Mouse (Mus musculus) MEL (cell line): Measurements from ENCODE around the gene Acvr1. TPM values are rescaled to one million over a fixed set of nuclear protein-coding genes. Genes with fewer than 3 reads are reported as not detected.

Source experiments
- DNase-seq: peaks from one replicate; pipeline ENCODE4 v3.0.0; 2011; ENCODE audit warnings: low read depth, low spot score
- H3K27ac ChIP-seq: 2 replicates; pipeline ENCODE4 v1.5.1; 2012; ENCODE audit warnings: low read depth, mild to moderate bottlenecking, control low read depth, low read length, moderate library complexity; ENCODE audit not compliant: control insufficient read depth
- H3K27me3 ChIP-seq, 2 experiments: fragments of 150-350 bp in 1 of 2; sonication (generic) in 1 of 2; 2 replicates each; pipeline ENCODE4 v1.6.1; 2012; ENCODE audit warnings: low read length in 2 of 2, mild to moderate bottlenecking in 2 of 2, improper control_type of control experiment in 1 of 2, moderate library complexity in 1 of 2; ENCODE audit not compliant: insufficient read depth in 2 of 2, control insufficient read depth in 1 of 2
- H3K36me3 ChIP-seq, 2 experiments: 2 replicates each; pipeline ENCODE4 v1.6.1; 2012 to 2014; ENCODE audit warnings: low read length in 2 of 2, improper control_type of control experiment in 1 of 2, inconsistent platforms in 1 of 2, mild to moderate bottlenecking in 1 of 2; ENCODE audit not compliant: insufficient read depth in 2 of 2, control insufficient read depth in 1 of 2
- H3K4me1 ChIP-seq, 2 experiments: fragments of 150-350 bp in 1 of 2; sonication (generic) in 1 of 2; 2 replicates each; pipeline ENCODE4 v1.6.1; 2012; ENCODE audit warnings: low read length in 2 of 2, improper control_type of control experiment in 1 of 2, mild to moderate bottlenecking in 1 of 2; ENCODE audit not compliant: insufficient read depth in 2 of 2, control insufficient read depth in 1 of 2
- H3K4me3 ChIP-seq, 2 experiments: fragments of 150-350 bp in 1 of 2; sonication (generic) in 1 of 2; 2 replicates each; pipeline ENCODE4 v1.5.1; 2012; ENCODE audit warnings: low read depth in 2 of 2, low read length in 2 of 2, mild to moderate bottlenecking in 2 of 2, moderate library complexity in 2 of 2, control low read depth in 1 of 2, improper control_type of control experiment in 1 of 2; ENCODE audit not compliant: control insufficient read depth in 1 of 2, insufficient read depth in 1 of 2
- H3K79me2 ChIP-seq: 2 replicates; pipeline ENCODE4 v1.6.1; 2012; ENCODE audit warnings: mild to moderate bottlenecking, low read length, moderate library complexity; ENCODE audit not compliant: control insufficient read depth, poor library complexity, insufficient read depth
- H3K9ac ChIP-seq: 2 replicates; pipeline ENCODE4 v1.6.1; 2012; ENCODE audit warnings: low read depth, mild to moderate bottlenecking, control low read depth, low read length, moderate library complexity; ENCODE audit not compliant: control insufficient read depth, poor library complexity, severe bottlenecking
- H3K9me3 ChIP-seq: fragments of 150-350 bp; sonication (generic); replicated peaks from 2 replicates; pipeline ENCODE4 v1.6.1; 2012; ENCODE audit warnings: mild to moderate bottlenecking, low read length, improper control_type of control experiment, moderate library complexity; ENCODE audit not compliant: insufficient read depth
- BHLHE40 ChIP-seq: IDR thresholded peaks from 2 replicates; pipeline ENCODE4 v1.6.1; 2012; ENCODE audit warnings: low read depth, mild to moderate bottlenecking, inconsistent platforms, low read length, improper control_type of control experiment, borderline replicate concordance
- CHD2 ChIP-seq: IDR thresholded peaks from 2 replicates; pipeline ENCODE4 v1.6.1; 2011; ENCODE audit warnings: low read length, improper control_type of control experiment
- CTCF ChIP-seq, 3 experiments: IDR thresholded peaks in 2 of 3; conservative IDR thresholded peaks in 1 of 3; 2 replicates each; pipeline ENCODE4 v1.5.1; 2011 to 2012; ENCODE audit warnings: low read length in 3 of 3, low read depth in 2 of 3, mild to moderate bottlenecking in 2 of 3, improper control_type of control experiment in 1 of 3, inconsistent platforms in 1 of 3, mixed read lengths in 1 of 3, moderate library complexity in 1 of 3; ENCODE audit not compliant: control insufficient read depth in 1 of 3, insufficient read depth in 1 of 3, poor library complexity in 1 of 3, severe bottlenecking in 1 of 3
- EP300 ChIP-seq, 2 experiments: IDR thresholded peaks; 2 replicates each; pipeline ENCODE4 v1.6.1; 2011; ENCODE audit warnings: improper control_type of control experiment in 2 of 2, low read length in 2 of 2, low read depth in 1 of 2, mild to moderate bottlenecking in 1 of 2
- GABPA ChIP-seq: IDR thresholded peaks from 2 replicates; pipeline ENCODE4 v1.6.1; 2012; ENCODE audit warnings: low read depth, mild to moderate bottlenecking, inconsistent platforms, low read length, improper control_type of control experiment, moderate library complexity
- MAX ChIP-seq: IDR thresholded peaks from 2 replicates; pipeline ENCODE4 v1.6.1; 2011; ENCODE audit warnings: low read length, improper control_type of control experiment
- MAZ ChIP-seq: IDR thresholded peaks from 2 replicates; pipeline ENCODE4 v1.6.1; 2012; ENCODE audit warnings: low read depth, mild to moderate bottlenecking, inconsistent platforms, low read length, improper control_type of control experiment
- MEF2A ChIP-seq: IDR thresholded peaks from 2 replicates; pipeline ENCODE4 v1.6.1; 2014; ENCODE audit warnings: low read depth, mild to moderate bottlenecking, inconsistent platforms, low read length, improper control_type of control experiment; ENCODE audit not compliant: poor library complexity, insufficient replicate concordance, severe bottlenecking; ENCODE audit errors: extremely low read depth
- MXI1 ChIP-seq: IDR thresholded peaks from 2 replicates; pipeline ENCODE4 v1.6.1; 2011; ENCODE audit warnings: mild to moderate bottlenecking, low read depth, low read length, improper control_type of control experiment
- MYB ChIP-seq: IDR thresholded peaks from 2 replicates; pipeline ENCODE4 v1.6.1; 2011; ENCODE audit warnings: mild to moderate bottlenecking, low read depth, low read length, improper control_type of control experiment
- MYC ChIP-seq: IDR thresholded peaks from 2 replicates; pipeline ENCODE4 v1.6.1; 2011; ENCODE audit warnings: low read depth, mild to moderate bottlenecking, low read length, improper control_type of control experiment, moderate library complexity
- NELFE ChIP-seq: IDR thresholded peaks from 2 replicates; pipeline ENCODE4 v1.6.1; 2011; ENCODE audit warnings: low read depth, low read length, improper control_type of control experiment
- POLR2A ChIP-seq, 2 experiments: IDR thresholded peaks; 2 replicates each; pipeline ENCODE4 v1.6.1; 2011 to 2012; ENCODE audit warnings: low read length in 2 of 2, mild to moderate bottlenecking in 2 of 2, control low read depth in 1 of 2, improper control_type of control experiment in 1 of 2, low read depth in 1 of 2, moderate library complexity in 1 of 2; ENCODE audit not compliant: control insufficient read depth in 1 of 2, insufficient read depth in 1 of 2, poor library complexity in 1 of 2
- POLR2AphosphoS5 ChIP-seq: IDR thresholded peaks from 2 replicates; pipeline ENCODE4 v1.6.1; 2012; ENCODE audit warnings: low read depth, borderline replicate concordance, mild to moderate bottlenecking, inconsistent platforms, low read length, moderate library complexity, mixed read lengths
- RAD21 ChIP-seq: IDR thresholded peaks from 2 replicates; pipeline ENCODE4 v1.6.1; 2011; ENCODE audit warnings: mild to moderate bottlenecking, low read depth, low read length, improper control_type of control experiment
- RCOR1 ChIP-seq: IDR thresholded peaks from 2 replicates; pipeline ENCODE4 v1.6.1; 2012; ENCODE audit warnings: low read depth, mild to moderate bottlenecking, inconsistent platforms, low read length, improper control_type of control experiment
- TAL1 ChIP-seq: IDR thresholded peaks from 2 replicates; pipeline ENCODE4 v1.6.1; 2012; ENCODE audit warnings: mild to moderate bottlenecking, inconsistent platforms, low read length, moderate library complexity, mixed read lengths
- TCF12 ChIP-seq: IDR thresholded peaks from 2 replicates; pipeline ENCODE4 v1.6.1; 2014; ENCODE audit warnings: low read depth, mild to moderate bottlenecking, inconsistent platforms, low read length, improper control_type of control experiment, moderate library complexity
- UBTF ChIP-seq: IDR thresholded peaks from 2 replicates; pipeline ENCODE4 v1.6.1; 2012; ENCODE audit warnings: low read depth, mild to moderate bottlenecking, inconsistent platforms, low read length, improper control_type of control experiment, moderate library complexity, borderline replicate concordance; ENCODE audit not compliant: insufficient read depth
- USF1 ChIP-seq: IDR thresholded peaks from 2 replicates; pipeline ENCODE4 v1.6.1; 2014; ENCODE audit warnings: low read depth, mild to moderate bottlenecking, inconsistent platforms, low read length, improper control_type of control experiment, moderate library complexity
- USF2 ChIP-seq, 2 experiments: IDR thresholded peaks; 2 replicates each; pipeline ENCODE4 v1.6.1; 2011 to 2012; ENCODE audit warnings: improper control_type of control experiment in 2 of 2, low read length in 2 of 2, borderline replicate concordance in 1 of 2, inconsistent platforms in 1 of 2, low read depth in 1 of 2, mild to moderate bottlenecking in 1 of 2; ENCODE audit not compliant: insufficient read depth in 1 of 2
- ZC3H11A ChIP-seq: IDR thresholded peaks from 2 replicates; pipeline ENCODE4 v1.6.1; 2012; ENCODE audit warnings: low read depth, mild to moderate bottlenecking, inconsistent platforms, low read length, improper control_type of control experiment
- ZMIZ1 ChIP-seq: IDR thresholded peaks from 2 replicates; pipeline ENCODE4 v1.6.1; 2012; ENCODE audit warnings: low read depth, mild to moderate bottlenecking, inconsistent platforms, low read length, improper control_type of control experiment, moderate library complexity
- polyA plus RNA-seq, 2 experiments: library from polyadenylated mRNA; stranded (reverse) in 1 of 2; unstranded in 1 of 2; fragments of >175 nt in 1 of 2; fragments of >200 nt in 1 of 2; gene quantifications; 2 replicates each; pipeline versions ENCODE4 v1.2.1 to v1.2.4; 2012; ENCODE audit warnings: low replicate concordance in 2 of 2, low read depth in 1 of 2; ENCODE audit not compliant: insufficient read length in 2 of 2, insufficient read depth in 1 of 2, missing spikeins in 1 of 2
- total RNA-seq: library from RNA; depleted of rRNA; stranded (reverse); fragments of 300-350 nt; gene quantifications from 2 replicates; pipeline ENCODE4 v1.2.3, GENCODE M21; 2012

Gene Acvr1
- total and polyA plus RNA-seq, 3 experiments = not detected

- no peaks in the 10 kb centered on the region for H3K9me3 ChIP-seq
- no peaks in the 10 kb centered on the region for H3K36me3 ChIP-seq
- no peak overlapping the region for H3K4me3 ChIP-seq
- no peak overlapping the region for H3K9ac ChIP-seq
- H3K27ac ChIP-seq = no peak overlapping the region
- H3K4me1 ChIP-seq = no peaks in the 10 kb centered on the region
- TF ChIP-seq POLR2AphosphoS5 (no peak), EP300 (IDR thresholded peaks at IDR 0.05; ENCODE audit: low read depth in 1 of 2, low read length in 2 of 2) (no peak), MAZ (no peak), USF1 (no peak), ZMIZ1 (no peak), MAX (no peak), TAL1 (no peak), NELFE (no peak), MYC (no peak), MXI1 (no peak), ZC3H11A (no peak), MYB (no peak), CHD2 (no peak), BHLHE40 (no peak), MEF2A (no peak), TCF12 (no peak), USF2 (IDR thresholded peaks at IDR 0.05; ENCODE audit: borderline replicate concordance in 1 of 2, insufficient read depth in 1 of 2, low read depth in 1 of 2, low read length in 2 of 2) (no peak), GABPA (no peak), POLR2A (IDR thresholded peaks at IDR 0.05; ENCODE audit: control insufficient read depth in 1 of 2, insufficient read depth in 1 of 2, low read depth in 1 of 2, low read length in 2 of 2, poor library complexity in 1 of 2) (no peak)
- TF ChIP-seq, all 39 proteins: peak for 0
- DNase-seq = no peak
- no peaks in the 10 kb centered on the region for H3K27me3 ChIP-seq
- H3K79me2 ChIP-seq = no peaks in the 10 kb centered on the region
Observed at GRCm38 (mm10) chr2:58366196-58366595, 200.8 kb downstream of the Acvr1 start.

- Histone ChIP-seq H3K27ac (no peak overlapping the region), H3K27me3 (no peaks in the 10 kb centered on the region), H3K79me2 (no peaks in the 10 kb centered on the region), H3K36me3 (no peaks in the 10 kb centered on the region), H3K9me3 (no peaks in the 10 kb centered on the region), H3K9ac (no peak overlapping the region), H3K4me1 (no peaks in the 10 kb centered on the region), H3K4me3 (no peak overlapping the region)
- no peak for TF ChIP-seq UBTF
- TF ChIP-seq TAL1 = no peak
- TF ChIP-seq CTCF (IDR thresholded peaks at IDR 0.05 in 2 of 3, conservative IDR thresholded peaks at IDR 0.05 in 1 of 3; ENCODE audit: control insufficient read depth in 1 of 3, insufficient read depth in 1 of 3, low read depth in 2 of 3, low read length in 3 of 3, poor library complexity in 1 of 3, severe bottlenecking in 1 of 3) = no peak
- TF ChIP-seq NELFE = no peak
- TF ChIP-seq MEF2A = no peak
- TF ChIP-seq RCOR1 = no peak
- TF ChIP-seq RAD21 = no peak
- DNase-seq = no peak
Observed at GRCm38 (mm10) chr2:58361361-58362046, 205.5 kb downstream of the Acvr1 start.
